Mouse (Mus musculus): ENCODE data around the gene Stab2. TPM values are rescaled to one million over a fixed set of nuclear protein-coding genes. Genes with fewer than 3 reads are reported as not detected.

The Stab2 gene
- total RNA-seq (2015; ENCODE audit: low replicate concordance) (0.84 and 20.2 TPM in 2 replicates), total RNA-seq (2017; ENCODE audit: low replicate concordance) (0.15 and 1.4 TPM in 2 replicates)

DNA sequence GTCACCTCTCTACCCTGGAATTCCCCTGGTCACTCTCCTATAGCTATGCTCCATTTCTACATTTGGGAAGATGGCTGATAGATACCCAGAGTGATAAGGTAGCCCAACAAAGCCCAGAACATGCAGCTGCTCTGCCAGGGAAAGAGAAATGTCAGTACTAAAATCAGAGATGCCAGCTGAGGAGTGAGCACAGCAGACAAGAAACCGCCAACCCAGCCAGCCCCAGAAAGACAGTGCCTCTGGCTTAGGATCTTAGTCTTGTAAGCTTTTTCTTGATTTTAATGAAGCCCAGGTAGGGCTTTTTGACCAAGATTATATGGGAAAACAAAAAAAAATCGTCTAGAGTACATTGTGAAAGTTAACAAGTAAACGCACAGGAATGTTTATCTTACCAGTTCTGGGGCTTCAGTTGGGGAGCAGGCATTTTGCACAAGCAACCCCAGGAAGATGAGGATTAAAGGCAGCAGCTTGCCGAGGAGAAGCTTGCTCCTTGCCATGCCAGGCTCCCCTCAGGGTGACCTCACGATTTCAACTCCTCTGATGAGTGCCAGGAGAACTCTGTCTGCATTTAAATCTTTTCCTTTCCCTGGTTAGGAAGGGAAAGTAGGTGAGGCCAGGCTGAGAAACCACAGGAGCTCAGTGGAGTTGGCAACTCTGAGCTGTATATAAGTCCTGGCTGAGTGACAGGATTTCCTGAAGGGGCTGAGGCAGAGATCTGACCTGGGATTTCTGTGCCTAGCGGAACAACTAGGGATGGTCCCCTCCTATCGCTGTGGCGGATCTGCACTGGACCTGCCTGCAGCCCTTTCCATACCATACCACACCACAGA is at the start of gene Stab2:
Gene Stab2 (minus strand): TSS at position 641 of the 830 bp plus-strand sequence.
- no peak for ATAC-seq (replicated peaks; ENCODE audit: low FRiP score, poor library complexity, severe bottlenecking)

DNA sequence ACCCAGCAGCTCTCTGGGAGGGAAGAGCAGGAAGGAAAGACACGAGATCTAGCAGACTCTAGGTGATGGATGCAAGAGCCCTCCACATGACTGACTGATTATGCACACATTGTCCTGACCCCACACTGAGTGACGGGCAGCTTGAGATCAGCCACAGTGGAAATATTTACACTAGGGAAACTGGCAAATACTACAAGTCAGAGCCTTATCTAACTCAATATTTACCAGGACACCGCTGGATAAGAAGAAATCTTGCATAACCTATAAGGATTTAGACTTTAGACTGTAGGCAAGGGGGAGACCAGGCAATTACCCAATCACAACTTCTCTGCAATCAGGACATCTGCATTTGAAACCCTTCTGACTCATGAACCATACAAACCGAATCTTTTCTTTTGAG is 43.9 kb upstream of the Stab2 start:
- ATAC-seq (replicated peaks; ENCODE audit: low FRiP score, poor library complexity, severe bottlenecking): no peak

- ATAC-seq (replicated peaks; ENCODE audit: low FRiP score, poor library complexity, severe bottlenecking): no peak
Observed at GRCm38 (mm10) chr10:87049179-87049578, 41.4 kb upstream of the Stab2 start.

DNA sequence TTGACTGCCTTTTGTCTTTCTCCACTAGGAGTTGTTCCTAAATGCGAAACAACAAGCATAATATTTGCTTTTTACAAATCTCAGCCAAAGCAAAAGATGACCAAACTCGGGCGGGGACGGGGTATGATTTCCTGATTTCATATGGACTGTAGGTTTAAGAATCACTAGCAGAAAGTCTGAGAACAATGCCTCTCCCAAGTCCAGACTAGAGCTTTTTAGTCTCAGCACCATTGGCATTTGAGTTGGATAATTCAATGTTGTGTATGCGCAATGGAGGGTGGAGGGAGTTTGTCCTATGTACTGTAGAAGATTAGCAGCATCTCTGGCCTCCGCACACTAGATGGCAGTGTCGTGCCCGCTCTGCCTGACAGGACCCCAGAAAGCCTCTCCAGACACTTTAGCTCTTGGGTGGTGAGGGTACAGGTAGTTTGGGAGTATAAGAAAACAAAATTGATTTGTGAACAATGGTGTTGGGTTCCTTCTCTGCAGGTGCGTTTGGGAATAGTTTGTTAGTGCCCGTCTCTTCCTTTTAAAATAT is 39.2 kb upstream of the Stab2 start:
- ATAC-seq (replicated peaks; ENCODE audit: low FRiP score, poor library complexity, severe bottlenecking): no peak

GRCm38 (mm10) chr10:87046469-87046868 is 38.6 kb upstream of the Stab2 start:
- ATAC-seq (replicated peaks; ENCODE audit: low FRiP score, poor library complexity, severe bottlenecking): no peak

DNA sequence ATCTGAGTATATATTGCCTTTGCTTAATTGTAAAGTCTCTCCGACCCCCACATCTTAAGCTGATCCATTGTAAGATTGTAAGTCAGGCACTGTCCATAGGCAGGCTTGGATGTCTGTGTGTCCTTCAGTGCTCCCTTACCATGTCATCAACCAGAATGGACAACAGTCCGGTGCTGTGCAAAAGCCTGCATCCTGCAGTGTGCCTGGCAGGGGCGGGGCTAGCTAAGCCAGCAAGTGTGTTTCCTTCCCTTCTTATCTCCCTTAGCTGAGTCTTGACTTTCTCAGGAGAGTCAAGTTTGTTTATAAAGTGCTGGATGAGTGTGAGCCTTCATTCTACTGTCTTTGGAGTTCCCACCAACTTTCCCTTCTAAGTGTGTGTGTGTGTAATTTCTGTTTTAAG is 37.4 kb upstream of the Stab2 start:
- ATAC-seq (replicated peaks; ENCODE audit: low FRiP score, poor library complexity, severe bottlenecking): no peak

- ATAC-seq (replicated peaks; ENCODE audit: low FRiP score, poor library complexity, severe bottlenecking): no peak
Observed at GRCm38 (mm10) chr10:87041265-87041664, 33.4 kb upstream of the Stab2 start.

- ATAC-seq (replicated peaks; ENCODE audit: low FRiP score, poor library complexity, severe bottlenecking): no peak
Observed at GRCm38 (mm10) chr10:87039800-87040199, 32.0 kb upstream of the Stab2 start.

DNA sequence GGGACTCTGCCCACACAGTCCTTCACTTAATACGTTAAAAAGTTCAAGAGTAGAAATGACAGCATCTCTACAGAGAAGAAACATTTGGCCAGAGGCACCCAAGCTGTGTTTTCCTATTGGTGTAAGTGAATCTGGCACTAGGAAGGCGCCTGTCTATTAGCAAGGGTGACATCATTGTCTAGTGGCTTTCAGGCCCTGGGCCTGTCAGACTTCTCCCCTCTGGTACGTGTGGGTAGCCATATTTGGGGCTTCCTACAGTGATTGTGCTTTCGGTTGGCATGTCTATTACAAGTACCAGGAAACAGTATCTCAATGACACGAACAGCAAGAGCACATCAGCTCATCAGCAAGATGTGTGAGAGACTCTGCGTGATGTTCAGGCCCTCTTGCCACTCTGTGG is 31.5 kb upstream of the Stab2 start:
- ATAC-seq (replicated peaks; ENCODE audit: low FRiP score, poor library complexity, severe bottlenecking): no peak

DNA sequence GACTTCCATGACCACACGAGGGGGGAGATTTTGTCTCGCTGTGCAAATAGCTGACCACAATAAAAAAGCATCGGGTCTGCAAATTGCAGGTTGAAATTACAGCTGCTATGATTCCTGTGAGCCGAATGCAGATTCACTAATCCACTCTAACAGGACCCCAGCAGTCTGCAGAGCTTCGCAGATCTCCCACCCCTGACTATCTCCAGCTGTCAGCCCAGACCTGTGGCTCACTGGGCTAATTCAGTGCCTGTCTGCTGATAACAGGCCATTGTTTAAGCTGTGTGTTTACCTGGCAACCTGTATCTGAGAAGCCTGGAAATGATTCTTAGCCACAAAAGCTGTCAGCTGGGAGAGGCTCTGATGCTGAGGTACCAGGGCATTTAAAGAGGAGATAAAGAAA is 29.2 kb upstream of the Stab2 start:
- no peak for ATAC-seq (replicated peaks; ENCODE audit: low FRiP score, poor library complexity, severe bottlenecking)

GRCm38 (mm10) chr10:87036271-87036703 is 28.5 kb upstream of the Stab2 start:
- ATAC-seq (replicated peaks; ENCODE audit: low FRiP score, poor library complexity, severe bottlenecking): no peak

GRCm38 (mm10) chr10:87035866-87036265 is 28.0 kb upstream of the Stab2 start:
- ATAC-seq (replicated peaks; ENCODE audit: low FRiP score, poor library complexity, severe bottlenecking): no peak

DNA sequence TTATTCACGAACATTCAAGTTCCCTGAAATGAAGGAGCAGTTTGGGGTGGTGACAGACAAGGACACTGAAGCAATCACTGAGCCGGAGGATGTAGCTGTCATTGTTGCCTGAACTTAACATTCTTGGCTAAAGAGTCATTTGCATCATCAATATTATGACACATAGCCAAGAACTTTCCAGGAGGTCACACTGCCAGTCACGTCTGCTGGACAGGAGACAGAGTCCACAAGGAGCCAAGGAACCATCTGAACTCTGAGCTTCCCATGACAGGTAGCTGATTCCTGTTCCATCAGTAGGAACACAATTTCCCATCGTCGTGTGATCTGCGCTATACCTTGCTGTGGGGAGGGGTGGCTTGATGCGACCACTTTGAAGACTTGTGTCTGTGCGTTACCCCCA is 24.9 kb upstream of the Stab2 start:
- no peak for ATAC-seq (replicated peaks; ENCODE audit: low FRiP score, poor library complexity, severe bottlenecking)

- ATAC-seq (replicated peaks; ENCODE audit: low FRiP score, poor library complexity, severe bottlenecking): no peak
Observed at GRCm38 (mm10) chr10:87024884-87025283, 17.1 kb upstream of the Stab2 start.

GRCm38 (mm10) chr10:87020711-87021110 is 12.9 kb upstream of the Stab2 start:
- ATAC-seq (replicated peaks; ENCODE audit: low FRiP score, poor library complexity, severe bottlenecking): no peak

GRCm38 (mm10) chr10:87018876-87019275 is 11.1 kb upstream of the Stab2 start:
- no peak for ATAC-seq (replicated peaks; ENCODE audit: low FRiP score, poor library complexity, severe bottlenecking)

GRCm38 (mm10) chr10:87016151-87016692 is 8.4 kb upstream of the Stab2 start:
- ATAC-seq (replicated peaks; ENCODE audit: low FRiP score, poor library complexity, severe bottlenecking): no peak

DNA sequence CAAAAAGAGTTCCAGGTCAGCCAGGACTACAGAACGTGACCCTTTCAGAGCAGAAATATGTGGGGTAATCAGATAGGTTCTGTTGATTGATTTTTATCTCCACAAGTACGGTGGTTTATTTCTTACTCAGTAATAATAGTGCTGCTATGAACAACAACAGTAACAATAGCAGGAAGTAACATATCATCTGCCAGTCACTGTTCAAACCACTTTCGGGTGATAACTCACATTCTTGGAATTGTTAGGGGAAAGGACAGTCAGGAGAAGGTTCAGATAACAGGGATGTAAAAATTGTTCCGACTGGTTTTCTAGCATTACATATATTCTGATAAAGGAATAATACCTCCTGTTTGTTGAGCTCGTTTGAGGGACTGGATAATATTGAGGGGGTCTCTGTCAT is 7.6 kb upstream of the Stab2 start:
- ATAC-seq (replicated peaks; ENCODE audit: low FRiP score, poor library complexity, severe bottlenecking): no peak

- no peak for ATAC-seq (replicated peaks; ENCODE audit: low FRiP score, poor library complexity, severe bottlenecking)
Observed at GRCm38 (mm10) chr10:87014391-87014965, 6.7 kb upstream of the Stab2 start.

DNA sequence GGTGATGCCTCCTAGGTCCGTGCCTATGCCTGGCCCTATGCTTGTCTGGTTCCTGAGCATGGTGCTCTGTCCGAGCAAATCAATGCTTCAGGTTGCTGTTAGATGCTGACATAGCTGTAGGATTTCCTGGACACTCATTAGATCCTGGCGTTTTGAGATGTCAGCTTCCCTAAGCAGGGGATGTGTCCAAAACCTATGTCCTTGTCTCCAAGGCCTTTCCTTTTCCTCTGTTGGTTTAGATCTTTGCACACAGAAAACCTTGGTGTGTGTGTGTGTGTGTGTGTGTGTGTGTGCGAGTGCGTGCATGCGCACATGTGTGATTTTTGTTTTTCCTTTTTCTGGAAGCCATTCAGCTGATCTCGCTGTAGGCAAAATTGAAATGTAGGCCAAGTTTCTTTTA is 4.3 kb upstream of the Stab2 start:
- ATAC-seq (replicated peaks; ENCODE audit: low FRiP score, poor library complexity, severe bottlenecking): no peak

GRCm38 (mm10) chr10:87008215-87008499 is 332 bp upstream of the Stab2 start:
- ATAC-seq (replicated peaks; ENCODE audit: low FRiP score, poor library complexity, severe bottlenecking): no peak
